Mouse (Mus musculus) ovary, adult 18-20 months (tissue): ENCODE measurements around the gene Cep290.
A peak's percentile ranks its signal among the peaks of the same experiment; 100 is the strongest.
"Not testable (repeated sequence)": the region's sequence is repeated elsewhere in the genome, so short reads cannot be mapped to it uniquely, and the experiment has no call there.

Experiments
- DNase-seq: peaks from one replicate; pipeline ENCODE4 v3.0.0; 2022; ENCODE audit warnings: low spot score, mixed read lengths

Cep290 gene

DNA sequence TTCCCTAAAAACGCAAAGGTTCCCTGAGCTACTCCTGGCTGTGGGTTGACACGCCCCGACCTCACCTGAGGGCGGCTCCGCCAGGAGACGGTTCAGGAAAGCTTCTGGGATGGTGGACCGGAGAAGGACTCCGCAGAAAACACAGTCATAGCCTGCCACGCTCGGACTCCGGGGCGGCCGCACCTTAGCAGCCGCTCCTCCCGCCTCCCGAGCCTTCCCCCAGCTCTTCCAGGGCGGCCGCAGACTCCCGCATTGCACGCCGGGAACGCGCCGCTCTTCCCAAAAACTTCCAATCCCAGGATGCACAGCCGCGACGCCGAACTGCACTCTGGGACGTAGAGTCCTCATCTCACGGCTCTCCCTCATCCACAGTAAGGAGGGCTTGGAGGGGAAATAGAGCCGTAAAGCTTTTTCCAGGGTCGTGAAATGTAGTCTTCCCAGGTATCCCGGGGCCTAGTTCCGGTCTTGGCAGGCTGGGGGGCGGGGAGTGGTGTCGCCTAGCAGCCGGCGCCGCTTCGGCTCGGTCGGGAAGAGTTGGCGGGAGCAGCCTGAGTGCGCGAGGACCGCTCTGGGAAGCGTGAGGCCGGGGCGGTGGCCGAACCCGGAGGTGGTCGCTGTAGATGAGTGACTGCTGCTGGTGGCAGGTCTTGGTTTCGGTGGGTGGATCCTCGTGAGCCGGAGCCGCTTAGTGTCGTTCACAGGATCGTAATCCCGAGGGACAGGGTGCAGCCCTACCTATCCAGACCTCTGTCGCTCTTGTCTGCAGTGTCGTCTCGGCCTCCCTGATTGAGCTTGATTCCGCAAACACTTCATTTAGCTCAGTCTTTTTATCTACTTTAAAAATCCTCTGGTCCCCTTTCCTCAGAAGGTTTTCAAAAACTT lies at the start of gene Cep290, which contains the start of gene Tmtc3:
Cep290 (plus strand) TSS at position 462 of the 882 bp plus-strand sequence.
Tmtc3 (minus strand) TSS at position 254 of the 882 bp plus-strand sequence.
- DNase-seq: peak; percentile 94

DNA sequence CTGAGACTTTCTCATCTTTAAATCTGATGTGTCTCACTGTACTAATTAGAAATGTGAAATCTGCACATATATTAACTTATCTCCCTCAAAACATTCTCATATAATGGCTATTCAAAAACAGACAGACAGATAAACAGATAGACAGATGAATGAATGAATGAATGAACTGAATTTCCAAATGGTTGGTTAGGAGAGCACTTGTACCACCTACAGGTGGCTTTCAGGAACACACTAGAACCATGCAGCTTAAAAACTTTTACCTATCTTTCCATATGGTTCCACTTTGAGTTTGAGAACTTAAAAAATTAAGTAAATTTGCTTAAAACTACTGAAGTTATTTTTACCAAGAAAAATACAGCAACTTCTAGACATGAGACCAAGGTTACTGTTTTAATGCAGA lies 38.0 kb upstream of the Cep290 start:
- DNase-seq: no peak

DNA sequence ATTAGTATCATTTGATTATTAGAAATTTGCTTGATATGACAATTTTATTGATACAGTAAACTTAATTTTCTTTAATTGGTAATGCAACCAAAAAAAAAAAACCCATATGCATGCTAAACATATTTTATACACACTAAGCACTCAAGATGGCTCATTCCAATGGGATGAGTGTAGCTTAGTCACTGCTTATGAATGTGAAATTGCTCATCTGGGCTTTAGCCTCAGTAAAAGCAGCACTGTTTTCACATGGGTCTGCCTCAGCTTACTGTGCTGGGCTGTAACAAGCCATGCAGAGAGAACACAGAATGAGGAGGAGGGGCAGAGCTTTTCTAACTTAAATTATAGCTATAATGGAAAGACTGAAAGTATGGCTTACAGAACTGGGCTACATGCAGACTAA lies 26.8 kb upstream of the Cep290 start:
- no peak for DNase-seq

DNA sequence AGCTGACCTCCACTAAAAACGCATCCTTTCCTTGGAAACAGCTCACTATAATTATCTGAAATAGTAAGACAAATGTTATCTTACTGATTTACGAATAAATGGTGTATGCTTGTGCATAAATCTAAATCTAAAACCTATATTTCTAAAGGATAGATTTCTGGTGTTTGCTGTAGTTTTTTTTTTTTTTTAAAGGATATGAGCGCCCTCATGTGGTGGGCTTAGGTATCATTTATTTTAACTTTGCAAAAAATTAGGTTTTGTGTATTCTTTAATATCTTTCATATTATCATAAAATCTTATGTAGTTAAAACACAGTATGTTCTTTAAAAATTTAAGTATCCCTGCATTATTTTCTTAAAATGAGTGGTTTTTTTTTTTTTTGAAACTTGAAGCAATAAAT lies 12.3 kb upstream of the Cep290 start:
- no peak for DNase-seq

DNA sequence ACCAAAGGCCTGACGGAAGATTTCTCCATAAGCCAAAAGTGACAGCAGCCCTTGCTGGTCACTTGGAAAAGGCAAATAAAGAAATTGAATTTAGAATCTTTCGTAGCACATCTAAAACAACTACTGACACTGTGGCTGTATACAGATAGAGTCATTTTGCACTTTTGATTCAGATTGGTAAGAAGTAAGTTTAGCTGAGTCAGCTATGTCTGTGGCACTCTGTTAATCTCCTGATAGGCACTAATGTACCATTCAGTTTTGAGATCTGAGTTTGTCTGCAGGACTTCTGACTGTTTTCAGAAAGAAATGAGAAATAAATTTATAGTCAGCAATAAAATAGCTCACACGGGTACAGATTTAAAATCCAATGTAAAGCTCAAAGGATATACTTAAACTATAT lies 7.8 kb upstream of the Cep290 start:
- DNase-seq: no peak

DNA sequence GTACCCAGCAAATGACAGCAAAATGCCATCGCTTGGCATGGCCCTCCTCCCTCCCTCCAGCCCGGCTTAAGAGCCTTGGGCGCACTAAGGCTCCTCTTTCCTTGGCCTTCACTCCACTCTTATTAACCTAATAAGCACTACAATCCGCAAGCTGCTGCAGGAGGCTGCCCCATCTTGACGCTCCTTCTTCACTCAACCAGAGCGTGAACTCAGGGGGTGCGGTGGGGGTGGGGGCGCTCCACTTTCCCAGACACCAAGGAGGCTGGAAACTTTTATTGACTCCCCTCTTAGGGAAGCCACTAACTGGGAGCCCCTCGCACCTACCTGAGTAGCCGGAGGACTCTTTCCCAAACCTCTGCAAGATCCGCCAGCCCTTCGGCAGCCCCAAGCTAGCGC lies 659 bp upstream of the Cep290 start:
- DNase-seq: no peak

DNA sequence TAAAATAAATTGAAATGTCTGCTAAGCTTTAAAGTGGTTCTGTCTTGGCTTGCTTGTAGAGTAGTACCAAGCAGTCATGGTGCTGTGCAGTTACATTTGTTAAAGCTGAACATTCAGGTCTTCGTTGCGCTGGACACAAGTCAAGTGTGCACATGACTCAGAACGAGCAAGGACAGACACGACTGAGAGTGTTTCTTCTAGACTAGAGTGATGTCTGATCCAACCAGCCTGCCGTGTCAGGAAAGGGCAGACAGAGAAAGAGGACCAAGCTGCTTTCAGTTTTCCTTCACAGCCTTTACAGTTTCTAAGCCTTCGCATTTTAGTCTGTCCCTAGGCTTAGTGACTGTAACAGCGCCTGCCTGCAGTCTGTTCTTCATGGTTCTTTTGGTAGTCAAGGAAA lies 4.6 kb downstream of the Cep290 start:
- no peak for DNase-seq

DNA sequence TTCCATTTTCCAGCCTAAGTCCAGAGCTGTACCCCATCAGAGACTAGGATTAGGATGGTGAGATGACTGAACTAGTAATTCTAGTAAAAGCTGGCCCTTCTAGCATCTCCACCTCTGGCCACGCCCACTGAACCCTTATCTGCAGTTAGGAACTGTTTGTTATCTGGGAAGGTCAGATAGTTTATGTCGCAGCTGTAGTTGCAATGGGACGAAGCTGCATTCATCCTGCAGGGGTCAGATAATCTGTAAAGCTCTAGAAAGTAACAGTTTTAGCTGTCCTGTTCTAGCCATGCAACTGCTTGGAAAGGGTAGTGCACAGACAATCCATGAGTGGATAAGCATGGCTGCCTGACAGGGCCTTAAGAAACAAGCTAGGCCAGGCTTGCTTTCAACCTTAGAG lies 11.0 kb downstream of the Cep290 start:
- no peak for DNase-seq

DNA sequence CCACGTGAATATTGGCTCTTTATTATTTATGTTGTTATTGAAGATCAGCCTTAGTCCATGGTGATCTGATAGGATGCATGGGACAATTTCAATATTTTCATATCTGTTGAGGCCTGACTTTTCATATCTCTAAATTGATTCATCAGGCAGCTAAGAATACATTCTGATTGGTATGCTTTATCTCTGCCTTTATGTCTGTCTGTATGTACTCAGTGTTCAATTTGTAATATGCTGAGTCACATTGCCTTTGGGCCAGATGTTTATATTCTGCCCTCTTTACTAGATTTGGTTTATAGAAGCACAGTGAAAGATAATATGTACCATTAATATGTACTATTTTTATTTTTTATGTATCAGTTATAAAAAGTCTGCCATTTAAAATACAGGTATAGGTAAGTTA lies 20.8 kb downstream of the Cep290 start:
- DNase-seq: no peak

DNA sequence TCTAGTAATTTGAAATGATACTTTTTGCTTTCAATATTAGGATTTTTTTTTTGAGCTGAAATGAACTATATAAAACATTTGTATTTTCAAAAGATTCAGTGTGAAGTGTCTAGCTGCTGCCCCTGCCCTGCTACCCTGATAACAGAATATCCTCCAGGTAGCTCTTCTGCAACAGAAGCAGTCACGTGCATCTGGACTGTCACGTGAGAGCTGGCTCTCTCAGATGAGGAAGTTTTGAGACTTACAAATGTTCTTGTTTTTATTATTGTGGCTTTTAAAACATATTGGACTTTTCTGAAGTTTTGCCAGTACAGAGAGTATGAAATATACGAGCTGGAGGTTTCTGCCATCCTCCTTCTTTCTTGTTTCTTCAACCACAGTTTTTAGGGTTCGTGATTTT lies 34.3 kb downstream of the Cep290 start:
- no peak for DNase-seq

DNA sequence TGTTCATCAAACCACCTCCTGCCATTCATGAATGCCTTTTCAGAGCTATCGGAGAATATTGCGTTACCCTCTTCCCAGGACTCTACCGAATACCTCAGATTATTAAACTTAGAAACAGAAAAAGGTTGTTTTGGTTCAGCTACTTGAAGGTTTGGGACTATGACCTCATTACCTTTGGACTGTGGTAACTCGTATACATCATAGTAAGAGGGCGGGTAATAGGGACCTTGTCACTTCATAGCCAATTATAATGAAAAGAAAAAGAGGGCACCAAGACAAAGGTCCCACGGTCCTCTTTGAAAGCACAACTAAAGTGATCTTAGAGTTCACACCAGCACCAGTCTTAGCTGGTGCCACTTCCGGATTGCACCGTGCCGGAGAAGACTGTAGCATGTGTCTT lies 35.0 kb downstream of the Cep290 start:
- no peak for DNase-seq

DNA sequence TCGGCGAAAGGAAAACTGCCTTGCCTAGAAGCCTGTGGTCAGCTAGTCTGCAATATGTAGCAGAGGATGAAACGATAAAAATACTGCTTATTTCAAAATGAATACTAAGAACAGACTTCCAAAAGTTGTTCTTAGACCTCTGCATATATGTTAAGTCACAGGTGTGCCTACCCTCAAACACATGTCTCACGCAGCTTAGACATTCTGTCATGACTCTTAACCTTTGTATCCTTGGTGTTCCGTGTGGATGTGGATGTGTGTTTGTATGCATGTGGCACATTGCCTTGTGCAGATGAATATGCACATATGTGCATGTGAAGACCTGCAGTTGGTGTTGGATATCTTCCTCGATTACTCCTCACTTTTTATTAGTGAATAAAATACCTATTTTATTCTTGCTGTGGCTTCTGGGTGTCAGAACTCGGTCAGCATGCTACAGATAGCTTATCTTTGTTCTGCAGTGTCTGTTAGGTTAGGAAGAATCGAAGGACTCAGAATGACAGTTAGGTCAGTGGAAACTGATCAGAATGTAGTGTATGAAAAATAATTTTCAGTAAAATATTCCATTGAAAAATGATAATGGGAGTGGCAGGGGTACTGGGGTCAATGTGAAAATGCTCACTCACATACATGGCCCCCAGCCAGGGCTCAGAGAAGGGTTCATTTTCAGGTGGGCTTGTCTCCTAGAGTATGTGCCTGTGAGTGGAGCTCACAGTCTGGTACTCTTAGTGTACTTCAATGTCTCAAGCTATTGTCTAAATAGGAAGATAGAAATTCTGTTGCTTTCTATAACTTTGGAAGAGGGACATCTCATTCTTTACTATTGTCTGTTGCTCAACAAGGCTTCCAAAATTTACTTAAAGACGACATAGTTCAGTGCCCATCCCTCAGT lies 37.4 kb downstream of the Cep290 start:
- DNase-seq: no peak

DNA sequence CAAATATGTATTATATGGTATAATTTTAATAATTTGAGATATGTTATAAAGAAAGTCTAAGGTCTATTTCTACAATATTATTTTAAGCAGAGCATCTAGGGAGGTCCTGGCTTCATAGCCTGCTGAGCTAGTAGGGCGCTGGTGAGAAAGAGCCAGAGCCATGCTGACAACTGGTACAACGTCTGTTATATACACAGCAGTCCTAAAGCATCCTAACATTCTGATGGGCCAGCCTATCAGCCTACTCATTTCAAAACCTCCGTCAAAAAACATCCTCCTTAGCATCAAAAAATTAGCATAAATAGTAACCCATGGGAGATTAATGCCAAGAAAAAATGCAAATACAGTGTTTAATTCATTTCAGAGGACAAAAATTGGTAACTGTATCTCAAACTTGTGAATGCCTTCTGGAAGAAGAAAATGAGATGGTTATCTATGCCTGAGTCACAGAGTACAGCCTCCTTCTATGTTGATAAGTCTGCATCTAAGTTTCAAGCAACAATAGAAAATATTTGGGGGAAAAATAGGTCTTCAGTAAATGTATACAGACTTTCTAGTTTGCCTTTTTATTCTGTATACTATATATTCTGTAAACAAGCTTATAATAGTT lies 69.3 kb downstream of the Cep290 start:
- DNase-seq: no peak

DNA sequence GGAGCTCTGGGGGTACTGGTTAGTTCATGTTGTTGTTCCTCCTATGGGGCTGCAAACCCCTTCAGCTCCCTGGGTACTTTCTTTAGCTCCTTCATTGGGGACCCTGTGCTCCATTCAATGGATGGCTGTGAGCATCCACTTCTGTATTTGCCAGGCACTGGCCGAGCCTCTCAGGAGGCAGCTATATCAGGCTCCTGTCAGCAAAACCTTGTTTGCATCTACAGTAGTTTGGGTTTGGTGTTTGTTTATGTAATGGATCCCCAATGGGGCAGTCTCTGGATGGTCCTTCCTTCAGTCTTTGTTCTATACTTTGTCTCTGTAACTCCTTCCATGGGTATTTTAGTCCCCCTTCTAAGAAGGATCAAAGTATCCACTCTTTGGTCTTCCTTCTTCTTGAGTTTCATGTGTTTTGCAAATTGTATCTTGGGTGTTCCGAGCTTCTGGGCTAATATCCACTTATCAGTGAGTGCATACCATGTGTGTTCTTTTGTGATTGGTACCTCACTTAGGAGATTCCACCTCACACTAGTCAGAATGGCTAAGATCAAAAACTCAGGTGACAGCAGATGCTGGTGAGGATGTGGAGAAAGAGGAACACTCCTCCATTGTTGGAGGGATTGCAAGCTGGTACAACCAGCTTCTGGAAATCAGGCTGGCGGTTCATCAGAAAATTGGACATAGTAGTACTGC lies 73.0 kb downstream of the Cep290 start:
- not testable (repeated sequence) for DNase-seq

DNA sequence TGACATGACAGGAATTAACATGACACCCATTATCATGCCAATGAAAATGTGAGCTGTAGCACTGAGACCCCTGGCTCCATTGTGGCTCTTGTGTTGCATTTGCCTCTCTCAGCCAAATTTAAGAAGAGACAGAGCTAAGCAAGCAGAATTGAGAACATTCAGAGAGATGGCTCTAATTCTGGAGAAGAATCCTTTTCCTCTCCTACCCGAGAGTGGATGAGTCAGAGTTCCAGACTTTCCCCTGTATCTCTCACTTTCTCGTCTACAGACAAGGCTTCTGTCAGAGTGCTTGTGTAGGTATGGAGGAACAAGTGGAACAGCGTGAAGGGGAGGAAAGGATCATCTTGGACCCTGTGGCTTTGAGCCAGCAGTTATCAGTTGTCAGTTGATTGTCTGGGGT lies 76.8 kb downstream of the Cep290 start:
- DNase-seq: no peak

DNA sequence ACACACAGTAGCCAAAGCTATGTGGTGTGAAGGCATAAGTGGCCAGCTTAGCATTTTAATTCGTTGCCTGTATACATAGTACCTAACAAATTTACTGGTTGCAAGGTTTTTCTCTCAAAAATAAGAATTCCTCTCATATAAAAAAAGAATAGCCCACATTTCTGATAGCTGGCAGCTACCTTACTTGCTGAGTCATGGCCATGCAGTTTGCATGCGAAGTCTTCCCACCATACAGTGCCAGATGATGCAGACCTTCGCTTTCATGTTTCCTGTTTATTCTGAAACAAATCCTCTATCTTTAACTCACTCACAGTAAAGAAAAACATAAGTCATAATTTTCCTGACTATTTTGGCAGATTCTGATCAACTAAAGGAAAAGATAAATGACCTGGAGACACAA lies 84.3 kb downstream of the Cep290 start:
- no peak for DNase-seq

DNA sequence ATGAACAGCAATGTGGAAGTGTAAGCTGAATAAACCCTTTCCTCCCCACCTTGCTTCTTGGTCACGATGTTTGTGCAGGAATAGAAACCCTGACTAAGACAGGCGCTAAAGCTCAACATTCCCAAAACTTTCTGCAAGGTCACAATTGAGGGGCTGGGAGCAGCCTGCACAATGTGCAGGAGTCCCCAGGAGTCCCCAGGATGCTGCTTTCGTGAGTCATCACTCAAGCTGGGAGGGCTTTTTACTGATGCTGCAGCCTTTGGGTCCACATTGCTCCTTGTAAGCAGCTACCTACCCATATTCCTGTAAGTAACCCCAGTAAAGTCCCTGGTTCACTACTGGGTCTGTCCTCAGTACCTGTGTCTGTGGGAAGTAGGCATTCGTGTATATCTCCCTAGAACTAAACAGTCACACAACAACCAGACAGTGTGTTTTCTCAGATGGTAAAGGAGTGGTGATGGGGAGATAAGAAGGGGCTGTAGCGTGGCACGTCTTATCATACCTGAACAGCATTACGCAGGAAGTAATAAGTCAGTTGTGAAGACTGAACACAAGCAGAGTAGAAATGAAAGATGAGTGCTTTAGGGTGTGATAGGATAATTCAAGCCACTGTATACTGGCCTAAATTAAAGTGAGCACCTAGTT lies 87.3 kb downstream of the Cep290 start:
- no peak for DNase-seq

DNA sequence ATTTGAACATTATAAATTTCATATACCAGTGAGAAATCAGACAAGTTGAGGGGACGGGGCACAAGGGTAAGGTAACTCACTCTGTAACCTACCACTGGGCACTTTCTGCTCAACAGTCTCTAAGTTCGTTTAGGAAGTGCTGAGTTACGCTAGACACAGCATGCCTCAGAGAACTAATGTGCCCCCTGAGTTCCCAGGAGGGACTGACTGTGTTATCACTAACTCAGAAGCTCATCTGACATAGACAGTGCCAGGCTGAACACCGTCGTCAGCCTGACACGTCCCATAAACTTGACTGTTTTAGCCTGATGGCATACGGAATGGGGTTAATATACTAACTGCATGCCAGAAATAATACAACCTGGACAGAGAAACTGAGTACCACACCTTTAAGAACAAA lies 87.9 kb downstream of the Cep290 start:
- DNase-seq: no peak

DNA sequence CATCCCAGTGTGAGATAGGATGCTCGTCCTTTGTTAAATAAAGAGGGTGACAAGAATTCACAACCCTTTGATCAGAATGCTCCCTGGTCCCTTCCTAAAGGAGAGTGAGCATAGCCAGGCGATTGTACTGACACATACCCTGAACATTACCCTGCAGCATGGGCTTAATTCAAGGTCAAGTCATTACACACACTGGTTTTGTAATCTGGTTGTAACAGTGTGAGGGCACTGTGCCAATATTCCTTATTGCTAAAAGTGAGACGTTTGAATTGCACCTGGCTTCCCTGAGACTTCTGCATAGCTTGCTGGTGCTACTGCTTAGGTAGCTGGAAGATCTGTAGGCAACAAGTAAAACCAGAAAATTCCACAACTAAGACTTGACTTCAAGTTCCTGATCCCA lies 96.8 kb downstream of the Cep290 start:
- DNase-seq: no peak

DNA sequence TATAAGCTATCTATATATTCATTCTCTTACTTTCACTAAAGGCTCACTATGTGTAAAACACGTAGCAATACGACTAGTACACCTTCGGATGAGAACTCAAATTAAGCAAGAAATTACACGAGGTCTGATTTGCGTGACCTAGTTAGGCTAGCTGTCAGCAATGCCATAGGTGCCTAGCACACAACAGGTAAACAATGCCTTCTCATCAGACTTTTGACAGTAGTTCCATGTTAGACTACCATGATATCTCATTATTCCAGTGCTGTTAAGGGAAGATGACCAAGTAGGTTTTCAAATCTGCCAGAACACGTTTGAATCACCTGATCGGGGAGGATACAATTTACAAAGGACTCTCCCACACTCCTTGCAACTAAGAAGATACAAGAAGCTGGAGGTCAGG lies 101.2 kb downstream of the Cep290 start:
- no peak for DNase-seq

DNA sequence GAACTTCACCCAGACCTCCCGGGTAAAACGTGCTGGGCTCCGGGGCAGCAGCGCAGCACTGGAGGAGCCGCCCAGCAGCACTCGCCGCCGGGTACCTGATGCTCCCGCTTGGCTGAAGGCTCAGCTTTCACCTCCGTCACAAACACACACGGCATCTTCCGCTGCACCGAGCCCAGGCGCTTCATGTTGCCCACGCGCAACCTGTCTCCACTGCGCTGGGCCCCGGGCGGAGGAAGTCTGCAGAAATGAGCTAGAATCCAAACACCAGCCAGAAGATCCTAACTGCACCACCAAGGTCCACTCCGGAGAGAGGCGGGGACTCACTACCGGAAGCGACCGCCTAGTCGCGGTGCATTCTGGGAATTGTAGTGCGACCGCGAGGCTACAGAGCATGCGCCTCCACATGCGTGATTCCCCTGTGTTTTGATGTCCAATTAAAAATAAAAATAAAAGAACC lies 101.6 kb downstream of the Cep290 start:
- peak; percentile 79 for DNase-seq
